Mouse (Mus musculus) liver, postnatal 0 days (tissue): Measurements from ENCODE around the gene Gbe1. TPM values are rescaled to one million over a fixed set of nuclear protein-coding genes. Genes with fewer than 3 reads are reported as not detected.
A peak's percentile ranks its signal among the peaks of the same experiment; 100 is the strongest.

Experiments used
- ATAC-seq: fragments of 200-750 bp; cut with Nextera tagmentation; 2 replicates; pipeline ENCODE4 v1.8.0; 2017; ENCODE audit warnings: mild to moderate bottlenecking, moderate library complexity
- DNase-seq: peaks from one replicate; pipeline ENCODE4 v3.0.0-alpha.2; 2016
- H3K27ac ChIP-seq: fragments of 300-500 bp; sonication (generic); 2 replicates; pipeline ENCODE4 v1.5.1; 2014; ENCODE audit warnings: antibody characterized with exemption, moderate library complexity, mild to moderate bottlenecking, low read depth
- H3K27me3 ChIP-seq: fragments of 300-500 bp; sonication (generic); 2 replicates; pipeline ENCODE4 v1.6.1; 2014; ENCODE audit warnings: low read length, control low read depth, mixed read lengths; ENCODE audit not compliant: insufficient read depth
- H3K36me3 ChIP-seq: fragments of 300-500 bp; sonication (generic); replicated peaks from 2 replicates; pipeline ENCODE4 v1.6.1; 2014; ENCODE audit warnings: mild to moderate bottlenecking, control low read depth, low read length, moderate library complexity, mixed read lengths; ENCODE audit not compliant: insufficient read depth
- H3K4me1 ChIP-seq: fragments of 300-500 bp; sonication (generic); 2 replicates; pipeline ENCODE4 v1.6.1; 2014; ENCODE audit warnings: antibody characterized with exemption, mild to moderate bottlenecking, control low read depth; ENCODE audit not compliant: insufficient read depth
- H3K4me2 ChIP-seq: fragments of 300-500 bp; sonication (generic); 2 replicates; pipeline ENCODE4 v1.6.1; 2014; ENCODE audit warnings: low read depth, mild to moderate bottlenecking, low read length, moderate library complexity, mixed read lengths
- H3K4me3 ChIP-seq: fragments of 300-500 bp; sonication (generic); 2 replicates; pipeline ENCODE4 v1.5.1; 2014; ENCODE audit warnings: low read depth, low read length
- H3K9ac ChIP-seq: fragments of 300-500 bp; sonication (generic); replicated peaks from 2 replicates; pipeline ENCODE4 v1.6.1; 2014; ENCODE audit warnings: mild to moderate bottlenecking, moderate library complexity
- H3K9me3 ChIP-seq: fragments of 300-500 bp; sonication (generic); 2 replicates; pipeline ENCODE4 v1.6.1; 2016; ENCODE audit warnings: mild to moderate bottlenecking, control low read depth, low read length, mixed read lengths
- CTCF ChIP-seq: sonication (generic); IDR thresholded peaks from 2 replicates; pipeline ENCODE4 v1.5.1; 2016; ENCODE audit warnings: antibody characterized with exemption, low read depth
- EP300 ChIP-seq: IDR thresholded peaks from 2 replicates; pipeline ENCODE4 v1.6.1; 2016; ENCODE audit warnings: antibody characterized with exemption, low read depth, mild to moderate bottlenecking
- WGBS: fragments of 180-500 bp; shearing (Covaris S2); extraction: QIAGEN DNeasy Blood & Tissue Kit; methylation state at CpG from one replicate; pipeline ENCODE4 v1.1.7; 2014; ENCODE audit not compliant: insufficient replicate concordance; 5-methylcytosine and 5-hydroxymethylcytosine counted together
- polyA plus RNA-seq: library from polyadenylated mRNA; unstranded; fragments of >200 nt; fragmentation: Nextera tagmentation; extraction: Ambion mirVana; gene quantifications from 2 replicates; pipeline ENCODE4 v1.2.1, GENCODE M21; 2015

Gbe1 gene
- polyA plus RNA-seq, 1 experiment from 2014 or later: 31.7 TPM

DNA sequence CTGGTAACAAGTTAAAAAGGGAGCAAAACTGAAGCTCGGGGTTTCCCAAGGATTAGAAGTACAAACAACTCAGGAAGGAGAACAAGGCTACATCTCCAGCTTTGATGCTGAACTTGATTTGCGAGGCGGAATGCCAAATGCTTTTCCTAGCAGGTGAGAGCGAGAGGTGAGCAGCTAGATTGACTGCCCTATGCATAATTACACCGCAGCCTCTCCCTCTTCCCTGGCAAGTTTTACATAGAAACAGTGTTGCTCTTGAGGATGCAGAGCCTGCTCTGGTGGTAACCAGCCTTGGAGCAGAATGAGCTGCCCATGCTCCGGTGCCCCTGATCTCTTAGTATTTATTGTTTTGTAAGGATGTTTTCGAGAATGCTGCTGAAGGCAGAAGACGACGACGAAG lies 31.9 kb downstream of the Gbe1 start:
- Histone ChIP-seq H3K27me3 (no peaks in the 10 kb centered on the region), H3K9ac (no peak overlapping the region), H3K4me1 (peaks cover 3% of the 10 kb centered on the region; the same call in 1 of the 2 replicates), H3K27ac (no peak overlapping the region), H3K4me3 (no peak overlapping the region), H3K36me3 (no peaks in the 10 kb centered on the region), H3K9me3 (no peaks in the 10 kb centered on the region), H3K4me2 (no peak overlapping the region)
- DNase-seq: no peak
- no peak for ATAC-seq
- 84% methylated on average over 10 of the region's 10 CpGs for WGBS
- TF ChIP-seq EP300 (no peak), CTCF (no peak)

DNA sequence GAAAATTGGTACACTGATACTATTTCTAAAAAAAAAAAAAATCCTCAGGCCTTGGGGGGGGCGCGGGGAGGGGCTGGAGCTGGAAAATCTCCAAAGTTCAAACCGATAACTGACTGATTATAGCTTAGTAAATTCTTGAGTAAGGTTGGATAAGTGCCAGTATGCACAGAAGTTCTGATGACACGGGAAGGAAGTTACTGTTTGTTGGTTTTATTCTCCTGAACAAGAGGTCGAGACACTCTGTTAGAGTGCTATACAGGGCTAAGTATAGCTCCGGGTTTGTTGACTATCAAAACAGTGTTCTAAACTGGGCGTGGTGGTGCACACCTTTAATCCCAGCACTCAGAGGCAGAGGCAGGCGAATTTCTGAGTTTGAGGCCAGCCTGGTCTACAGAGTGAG lies 36.3 kb downstream of the Gbe1 start:
- DNase-seq (no peak), ATAC-seq (no peak)
- WGBS: 53% methylated on average over 8 of the region's 8 CpGs
- peaks cover 3% of the 10 kb centered on the region; the same call in 1 of the 2 replicates for H3K4me1 ChIP-seq
- H3K4me3 ChIP-seq: no peak overlapping the region
- no peak overlapping the region for H3K27ac ChIP-seq
- no peak overlapping the region for H3K9ac ChIP-seq
- no peaks in the 10 kb centered on the region for H3K27me3 ChIP-seq
- H3K4me2 ChIP-seq: no peak overlapping the region
- H3K9me3 ChIP-seq: no peaks in the 10 kb centered on the region
- no peaks in the 10 kb centered on the region for H3K36me3 ChIP-seq
- TF ChIP-seq CTCF (no peak), EP300 (no peak)

DNA sequence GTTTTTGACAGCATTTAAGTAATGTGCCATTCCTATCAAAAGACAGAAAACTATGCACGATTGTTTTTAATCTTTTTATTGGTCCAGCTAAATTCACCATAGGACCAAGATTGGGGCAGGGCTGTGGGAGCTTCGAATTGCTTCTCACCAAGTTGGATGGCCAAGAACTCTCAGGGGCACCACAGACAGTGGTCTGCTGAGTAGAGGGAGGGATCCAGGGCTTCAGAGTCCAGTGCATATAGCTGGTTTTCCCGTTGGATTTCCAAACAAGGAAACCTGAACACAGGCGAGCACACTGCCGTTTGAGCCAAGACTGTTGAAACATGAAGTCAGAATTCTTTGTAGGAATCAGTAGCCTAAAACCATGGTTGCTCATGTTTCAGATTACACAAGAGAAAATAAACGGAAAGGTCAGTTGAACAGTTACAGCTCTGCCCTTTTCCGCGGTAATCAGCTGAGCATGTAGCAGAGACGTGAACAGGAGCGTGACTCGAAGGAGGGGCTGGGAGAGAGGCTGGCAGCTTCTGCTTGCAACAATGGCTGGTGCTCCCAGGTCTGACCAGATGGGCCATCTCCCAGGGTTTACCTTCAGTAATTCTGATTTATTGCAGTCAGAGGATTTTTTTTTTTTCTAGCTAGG lies 38.0 kb downstream of the Gbe1 start:
- H3K36me3 ChIP-seq: no peaks in the 10 kb centered on the region
- peak overlapping the region; percentile 67 for H3K27ac ChIP-seq
- ATAC-seq (peak; percentile 86), DNase-seq (peak; percentile 61)
- TF ChIP-seq CTCF (no peak), EP300 (no peak)
- H3K4me2 ChIP-seq: no peak overlapping the region
- H3K27me3 ChIP-seq: no peaks in the 10 kb centered on the region
- no peak overlapping the region for H3K9ac ChIP-seq
- H3K4me3 ChIP-seq: no peak overlapping the region
- H3K9me3 ChIP-seq: no peaks in the 10 kb centered on the region
- 60% methylated on average over 11 of the region's 11 CpGs for WGBS
- peaks cover 3% of the 10 kb centered on the region; the same call in 1 of the 2 replicates for H3K4me1 ChIP-seq

DNA sequence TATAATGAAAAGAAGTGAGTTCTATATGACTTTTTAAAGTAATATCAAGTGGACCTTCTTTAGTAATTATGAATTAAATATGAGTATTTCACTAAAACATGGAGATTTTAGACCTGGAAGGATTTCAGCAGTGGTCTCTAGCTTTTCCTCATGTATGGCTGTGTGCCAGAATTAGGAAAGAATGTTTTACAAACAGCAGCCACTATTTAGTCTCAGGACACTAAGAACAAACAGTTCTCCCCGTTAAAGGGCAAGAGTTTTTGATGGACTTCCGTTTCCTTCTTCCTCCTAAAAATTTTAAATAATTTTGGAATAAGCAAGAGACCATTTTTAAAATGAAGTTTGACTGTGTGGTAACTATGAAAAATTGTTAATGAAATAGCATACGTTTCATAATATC lies 38.8 kb downstream of the Gbe1 start:
- H3K4me1 ChIP-seq: peaks cover 3% of the 10 kb centered on the region; the same call in 1 of the 2 replicates
- DNase-seq (no peak), ATAC-seq (peak; percentile 71)
- H3K27me3 ChIP-seq: no peaks in the 10 kb centered on the region
- 48% methylated on average over 3 of the region's 3 CpGs for WGBS
- peak overlapping the region; percentile 72 for H3K27ac ChIP-seq
- H3K9ac ChIP-seq: no peak overlapping the region
- no peak overlapping the region for H3K4me3 ChIP-seq
- no peak overlapping the region for H3K4me2 ChIP-seq
- H3K9me3 ChIP-seq: no peaks in the 10 kb centered on the region
- H3K36me3 ChIP-seq: no peaks in the 10 kb centered on the region
- TF ChIP-seq EP300 (0 out of 2 replicates have a peak, but pooled peaks have one; percentile 22), CTCF (no peak)

DNA sequence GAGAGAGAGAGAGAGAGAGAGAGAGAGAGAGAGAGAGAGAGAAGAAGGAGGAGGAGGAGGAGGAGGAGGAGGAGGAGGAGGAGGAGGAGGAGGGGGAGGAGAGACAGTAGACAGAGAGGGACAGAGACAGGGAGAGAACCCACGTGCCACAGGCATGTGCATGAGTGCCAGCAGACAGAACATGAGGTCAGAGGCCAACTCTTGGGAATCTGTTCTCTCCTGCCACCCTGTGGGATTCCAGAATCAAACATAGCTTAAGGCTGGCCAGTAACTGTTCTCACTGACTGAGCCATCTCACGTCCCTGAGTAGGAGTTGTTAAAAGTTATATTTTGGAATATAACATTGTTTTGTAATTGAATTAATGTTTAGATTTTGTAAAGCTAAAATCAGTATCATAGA lies 39.3 kb downstream of the Gbe1 start:
- DNase-seq: peak; percentile 67
- Histone ChIP-seq H3K4me3 (no peak overlapping the region), H3K9me3 (no peaks in the 10 kb centered on the region), H3K27me3 (no peaks in the 10 kb centered on the region), H3K4me2 (no peak overlapping the region), H3K4me1 (peaks cover 3% of the 10 kb centered on the region; the same call in 1 of the 2 replicates), H3K36me3 (no peaks in the 10 kb centered on the region), H3K9ac (no peak overlapping the region), H3K27ac (no peak overlapping the region)
- ATAC-seq: peak; percentile 92
- WGBS: 35% methylated on average over 2 of the region's 2 CpGs
- no peak for TF ChIP-seq EP300
- peak; percentile 66 for TF ChIP-seq CTCF

DNA sequence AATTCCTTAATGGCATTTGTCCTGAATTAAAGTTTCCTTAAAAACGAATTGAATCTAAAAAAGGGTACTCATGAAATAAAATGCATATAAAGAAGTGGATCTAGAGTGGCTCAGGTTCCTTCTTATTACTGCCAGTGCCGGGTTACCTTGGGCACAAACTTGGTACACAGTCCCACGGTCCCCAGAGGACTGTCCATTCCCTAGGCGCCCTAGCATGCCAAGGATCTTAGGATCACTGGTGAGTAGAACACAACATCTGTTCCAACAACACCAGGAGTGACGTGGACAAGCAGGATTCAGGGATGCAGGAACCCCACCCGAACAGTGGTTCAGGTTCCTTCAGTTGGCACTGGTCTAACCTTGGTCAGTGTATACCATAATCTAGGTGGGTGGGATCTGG lies 44.6 kb downstream of the Gbe1 start:
- Histone ChIP-seq H3K9ac (no peak overlapping the region), H3K9me3 (peaks cover 12% of the 10 kb centered on the region; the same call in 1 of the 2 replicates), H3K4me3 (no peak overlapping the region), H3K4me1 (no peaks in the 10 kb centered on the region), H3K36me3 (peaks cover 9% of the 10 kb centered on the region), H3K27ac (no peak overlapping the region), H3K4me2 (no peak overlapping the region), H3K27me3 (no peaks in the 10 kb centered on the region)
- no peak for DNase-seq
- TF ChIP-seq EP300: no peak
- WGBS: 72% methylated on average over 6 of the region's 6 CpGs
- no peak for ATAC-seq
